Mouse (Mus musculus): ENCODE data around the gene Ror1.

GRCm38 (mm10) chr4:100107593-100107992 lies 12.0 kb downstream of the Ror1 start:
- no peak for TF ChIP-seq E2F4 (IDR thresholded peaks at IDR 0.05; ENCODE audit: insufficient read depth)
- no peak for TF ChIP-seq MYOD1 (IDR thresholded peaks at IDR 0.05; ENCODE audit: control insufficient read depth in 1 of 3, insufficient read length in 2 of 3, low read depth in 2 of 3)
- TF ChIP-seq REST (IDR thresholded peaks at IDR 0.05; ENCODE audit: insufficient read depth, insufficient read length) = no peak
- no peak for TF ChIP-seq POLR2A (IDR thresholded peaks at IDR 0.05; ENCODE audit: insufficient read length, low read depth)
- no peak for TF ChIP-seq TCF12 (IDR thresholded peaks at IDR 0.05; ENCODE audit: insufficient read depth, poor library complexity, severe bottlenecking)
